Mouse (Mus musculus) liver, embryonic 18 days (tissue): ENCODE measurements around the gene Olfr193. TPM values are rescaled to one million over a fixed set of nuclear protein-coding genes. Genes with fewer than 3 reads are reported as not detected.

ENCODE experiments used
- polyA plus RNA-seq: library from polyadenylated mRNA; depleted of rRNA; stranded (reverse); fragments of >200 nt; gene quantifications from 2 replicates; pipeline ENCODE4 v1.2.3, GENCODE M21; 2012; rRNA removed

Gene Olfr193
- polyA plus RNA-seq, result not detected in 2 replicates

GRCm38 (mm10) chr16:59111781-59112180 lies at the start of gene Olfr193:
Gene Olfr193 (minus strand): TSS chr16:59111881.

GRCm38 (mm10) chr16:59146746-59147145 lies 35.1 kb upstream of the Olfr193 start, which contains the start of gene Olfr195:
Gene Olfr195 (plus strand): TSS chr16:59147046.

DNA sequence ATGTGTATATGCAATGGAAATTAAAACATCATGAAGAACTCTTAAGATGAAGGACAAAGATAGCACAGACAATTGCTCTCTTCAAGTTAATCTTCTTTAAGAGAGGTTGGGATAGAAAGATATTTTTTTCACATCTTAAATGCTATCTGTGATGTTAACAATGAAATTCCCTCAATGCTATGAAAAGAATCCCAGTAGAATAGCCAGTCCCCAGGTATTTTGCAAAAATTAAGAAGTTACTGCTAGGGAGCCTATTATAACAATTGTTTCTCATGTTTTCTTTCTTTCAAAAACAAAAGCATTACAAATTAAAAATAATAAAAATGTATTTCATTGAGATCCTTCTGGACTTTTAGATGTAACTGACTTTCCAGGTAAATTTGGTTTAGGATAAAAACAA lies 9.3 kb upstream of the Olfr193 start, which contains the start of gene Olfr194:
TSS of gene Olfr194 (minus strand) at position 101 of the 400 bp plus-strand sequence.

GRCm38 (mm10) chr16:59089722-59090121 lies 22.0 kb downstream of the Olfr193 start, which contains the start of gene Olfr191:
Gene Olfr191 (minus strand): TSS chr16:59089822.

GRCm38 (mm10) chr16:59077905-59078304 lies 33.8 kb downstream of the Olfr193 start, which contains the start of gene Olfr190:
Gene Olfr190 (minus strand): TSS chr16:59078005.

Other genes starting within 250 kb of the Olfr193 start
- not detected in 2 replicates for gene Olfr177, start 237.1 kb downstream of the Olfr193 start, polyA plus RNA-seq
- not detected in 2 replicates for gene Olfr178, start 219.8 kb downstream of the Olfr193 start, polyA plus RNA-seq
- gene Olfr181, start 183.1 kb downstream of the Olfr193 start, polyA plus RNA-seq, result not detected in 2 replicates
- not detected in 2 replicates for gene Olfr180, start 182.5 kb downstream of the Olfr193 start, polyA plus RNA-seq
- gene Olfr183, start 116.5 kb downstream of the Olfr193 start, polyA plus RNA-seq, result not detected in 2 replicates
- not detected in 2 replicates for gene Olfr186, start 81.6 kb downstream of the Olfr193 start, polyA plus RNA-seq
- not detected in 2 replicates for gene Olfr187, start 72.1 kb downstream of the Olfr193 start, polyA plus RNA-seq
- not detected in 2 replicates for gene Olfr190, start 33.9 kb downstream of the Olfr193 start, polyA plus RNA-seq
- not detected in 2 replicates for gene Olfr191, start 22.1 kb downstream of the Olfr193 start, polyA plus RNA-seq
- gene Olfr194, start 9.2 kb upstream of the Olfr193 start, polyA plus RNA-seq, result not detected in 2 replicates
- gene Olfr195, start 35.2 kb upstream of the Olfr193 start, polyA plus RNA-seq, result not detected in 2 replicates
- gene Olfr196, start 58.6 kb upstream of the Olfr193 start, polyA plus RNA-seq, result not detected in 2 replicates
- not detected in 2 replicates for gene Olfr198, start 91.7 kb upstream of the Olfr193 start, polyA plus RNA-seq
- not detected in 2 replicates for gene Olfr199, start 107.9 kb upstream of the Olfr193 start, polyA plus RNA-seq
- gene Olfr201, start 160.8 kb upstream of the Olfr193 start, polyA plus RNA-seq, result 0.01 TPM in 2 replicates
- gene Olfr202, start 174.9 kb upstream of the Olfr193 start, polyA plus RNA-seq, result not detected in 2 replicates
- gene Olfr203, start 187.0 kb upstream of the Olfr193 start, polyA plus RNA-seq, result not detected in 2 replicates
- not detected in 2 replicates for gene Olfr204, start 206.4 kb upstream of the Olfr193 start, polyA plus RNA-seq
- not detected in 2 replicates for gene Olfr205, start 219.3 kb upstream of the Olfr193 start, polyA plus RNA-seq
- gene Olfr206, start 237.4 kb upstream of the Olfr193 start, polyA plus RNA-seq, result not detected in 2 replicates